12 mouse cellular contexts compared by ENCODE assay signal in the genomic region with DNA sequence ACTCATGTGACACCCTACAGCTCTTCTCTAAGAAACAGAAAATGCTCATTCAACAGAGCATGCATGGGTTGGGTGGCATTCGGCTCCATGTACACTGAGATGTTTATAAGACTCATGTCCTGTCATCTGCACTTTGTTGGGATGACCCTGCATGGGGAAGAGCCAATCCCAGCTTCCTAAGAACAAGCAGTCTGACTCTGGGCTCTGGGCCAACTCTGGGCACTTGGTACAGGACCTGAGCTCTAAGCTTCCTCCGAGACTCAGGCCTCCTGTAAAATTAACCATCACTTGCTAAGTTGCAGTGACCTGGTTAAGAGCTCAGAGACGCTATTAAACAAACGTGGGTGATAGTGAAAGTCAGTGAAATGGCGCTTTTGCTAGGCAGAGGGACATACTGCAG. TPM values are rescaled to one million over a fixed set of nuclear protein-coding genes. Genes with fewer than 3 reads are reported as not detected.
DNase-seq lines count a peak whose midpoint lies in the region; ATAC-seq lines count a peak whose summit lies in the region.
"Had no signal": no experiment of that assay in that cellular context is flagged by ENCODE, and none has a peak within 500 bp of the region (broad histone marks: within the 10 kb centered on the region; RNA-seq: fewer than 3 reads in every experiment).

No protein-coding gene starts in this region.

- H3K4me2 ChIP-seq in heart, embryonic 11.5 days, result no peak overlapping the region
- H3K4me2 ChIP-seq in forebrain, embryonic 11.5 days (ENCODE audit: low read depth, low read length, severe bottlenecking), result no peak overlapping the region
- H3K4me2 ChIP-seq: liver, embryonic 11.5 days had no signal

- no peaks in the 10 kb centered on the region for H3K36me3 ChIP-seq in heart, embryonic 11.5 days (ENCODE audit: control insufficient read depth, insufficient read depth, low read length)
- H3K36me3 ChIP-seq in midbrain, embryonic 10.5 days, result peaks cover 27% of the 10 kb centered on the region
- H3K36me3 ChIP-seq in forebrain, embryonic 11.5 days (ENCODE audit: control insufficient read depth, insufficient read depth, low read length), result no peaks in the 10 kb centered on the region; the same call in 1 of the 2 replicates

- H3K9me3 ChIP-seq in heart, embryonic 11.5 days (replicated peaks; ENCODE audit: control insufficient read depth, low read length), result no peaks in the 10 kb centered on the region
- H3K9me3 ChIP-seq in midbrain, embryonic 10.5 days (replicated peaks), result no peaks in the 10 kb centered on the region
- H3K9me3 ChIP-seq in forebrain, embryonic 11.5 days (ENCODE audit: control insufficient read depth, low read length), result no peaks in the 10 kb centered on the region

- H3K4me3 ChIP-seq in heart, embryonic 11.5 days (ENCODE audit: low read depth, low read length), result no peak overlapping the region
- no peak overlapping the region for H3K4me3 ChIP-seq in midbrain, embryonic 10.5 days
- H3K4me3 ChIP-seq in forebrain, embryonic 11.5 days (ENCODE audit: low read depth, low read length), result no peak overlapping the region
- H3K4me3 ChIP-seq: erythroblast, embryonic 14.5 days had no signal

- H3K27ac ChIP-seq in heart, embryonic 11.5 days (ENCODE audit: low read depth, low read length), result no peak overlapping the region
- no peak overlapping the region for H3K27ac ChIP-seq in midbrain, embryonic 10.5 days (replicated peaks)
- H3K27ac ChIP-seq in forebrain, embryonic 11.5 days (ENCODE audit: low read depth, low read length), result no peak overlapping the region

- no peaks in the 10 kb centered on the region for H3K27me3 ChIP-seq in heart, embryonic 11.5 days (ENCODE audit: control insufficient read depth, insufficient read depth, low read length)
- H3K27me3 ChIP-seq in midbrain, embryonic 10.5 days (ENCODE audit: low read depth, poor library complexity, severe bottlenecking), result no peaks in the 10 kb centered on the region
- H3K27me3 ChIP-seq in forebrain, embryonic 11.5 days (ENCODE audit: control insufficient read depth, insufficient read depth, low read length), result no peaks in the 10 kb centered on the region
- H3K27me3 ChIP-seq: Patski had no signal

- DNase-seq in heart, adult 11 months, result peak; percentile 90
- peak; percentile 51 for DNase-seq in right cerebral cortex, postnatal 4 days
- DNase-seq in right cerebral cortex, adult 2 months (ENCODE audit: low spot score in 2 of 2), result no peak
- peak; percentile 63 to 81 for DNase-seq in cerebellum, postnatal 25 days
- DNase-seq in lung, postnatal 36 days, result peak; percentile 90
- DNase-seq in midbrain, embryonic 10.5 days (ENCODE audit: low spot score), result no peak
- no peak for DNase-seq in forebrain, embryonic 11.5 days (ENCODE audit: low spot score)
- DNase-seq: layer of hippocampus, adult 9-11 months had no signal

- WGBS in heart, embryonic 11.5 days (ENCODE audit: insufficient replicate concordance), result 79% methylated on average over 5 of the region's 5 CpGs
- WGBS in midbrain, embryonic 10.5 days, result 91% methylated on average over 5 of the region's 5 CpGs
- WGBS in forebrain, embryonic 11.5 days, result 94% methylated on average over 5 of the region's 5 CpGs

- H3K9ac ChIP-seq in heart, embryonic 11.5 days (ENCODE audit: low read depth, low read length), result no peak overlapping the region
- no peak overlapping the region for H3K9ac ChIP-seq in forebrain, embryonic 11.5 days (ENCODE audit: low read length)

- no peak for ATAC-seq in heart, embryonic 11.5 days (replicated peaks; ENCODE audit: insufficient number of reproducible peaks, low FRiP score, low TSS enrichment)
- ATAC-seq in forebrain, embryonic 11.5 days (replicated peaks; ENCODE audit: low FRiP score), result no peak
- ATAC-seq: Patski had no signal

- 0 out of 2 replicates have a peak, but pooled peaks cover 3% of the 10 kb centered on the region for H3K4me1 ChIP-seq in heart, embryonic 11.5 days (ENCODE audit: control insufficient read depth, insufficient read depth, low read length)
- peaks cover 16% of the 10 kb centered on the region for H3K4me1 ChIP-seq in midbrain, embryonic 10.5 days
- no peaks in the 10 kb centered on the region for H3K4me1 ChIP-seq in forebrain, embryonic 11.5 days (replicated peaks; ENCODE audit: control insufficient read depth, insufficient read depth, low read length)

RNA-seq across cellular contexts. Expression of a gene that starts 55.2 kb away (rescaled TPM):
- polyA plus RNA-seq in heart, embryonic 11.5 days (2014; fragmentation: Nextera tagmentation; extraction: Ambion mirVana), result 4.6 and 7.4 TPM in 2 replicates
- polyA plus RNA-seq in midbrain, embryonic 10.5 days (2016; fragmentation: Nextera tagmentation; extraction: Ambion mirVana), result 35.5 and 35.6 TPM in 2 replicates
- 36.8 and 39.3 TPM in 2 replicates for polyA plus RNA-seq in forebrain, embryonic 11.5 days (2014; fragmentation: Nextera tagmentation; extraction: Ambion mirVana)
- polyA plus RNA-seq: erythroblast, embryonic 14.5 days had no signal

Comparison
In these comparisons a context has a peak if more than half of its experiments do, and no peak if none do; other contexts are left out.
1. DNase-seq: peak in heart, adult 11 months (single experiment), right cerebral cortex, postnatal 4 days (single experiment), cerebellum, postnatal 25 days (2 of 2) and lung, postnatal 36 days (single experiment); none in right cerebral cortex, adult 2 months (0 of 2), midbrain, embryonic 10.5 days (single experiment) and forebrain, embryonic 11.5 days (single experiment).